In genomic region chr1:93511585-93512350, GRCm38 (mm10) we compare ENCODE assay signal across 8 mouse cellular contexts. TPM values are rescaled to one million over a fixed set of nuclear protein-coding genes. Genes with fewer than 3 reads are reported as not detected.
A peak's percentile ranks its signal among the peaks of the same experiment; 100 is the strongest.
DNase-seq lines count a peak whose midpoint lies in the region; ATAC-seq lines count a peak whose summit lies in the region.

Gene Farp2 (plus strand): TSS chr1:93512079.

- no peaks in the 10 kb centered on the region for H3K27me3 ChIP-seq in forebrain, embryonic 14.5 days (replicated peaks; ENCODE audit: control insufficient read depth, insufficient read depth, low read length)
- no peaks in the 10 kb centered on the region for H3K27me3 ChIP-seq in neural tube, embryonic 15.5 days (replicated peaks)

- WGBS in forebrain, embryonic 14.5 days: under 1% methylated on average over 67 of the region's 71 CpGs
- WGBS in neural tube, embryonic 15.5 days: under 1% methylated on average over 71 of the region's 71 CpGs

- H3K4me2 ChIP-seq in forebrain, embryonic 14.5 days (ENCODE audit: low read length): peak within 1 kb of the TSS; percentile 93
- peak within 1 kb of the TSS; percentile 84 for H3K4me2 ChIP-seq in neural tube, embryonic 15.5 days

- H3K9me3 ChIP-seq in forebrain, embryonic 14.5 days (replicated peaks; ENCODE audit: control insufficient read depth, low read length): no peaks in the 10 kb centered on the region
- no peaks in the 10 kb centered on the region for H3K9me3 ChIP-seq in neural tube, embryonic 15.5 days (replicated peaks)

- H3K4me3 ChIP-seq in forebrain, embryonic 14.5 days (ENCODE audit: low read depth, low read length): peak within 1 kb of the TSS; percentile 67
- H3K4me3 ChIP-seq in neural tube, embryonic 15.5 days (replicated peaks): peak within 1 kb of the TSS; percentile 79

- peaks cover 7% of the 10 kb centered on the region for H3K4me1 ChIP-seq in forebrain, embryonic 14.5 days (ENCODE audit: control insufficient read depth, insufficient read depth, low read length)
- H3K4me1 ChIP-seq in neural tube, embryonic 15.5 days: peaks cover 28% of the 10 kb centered on the region

- H3K36me3 ChIP-seq in forebrain, embryonic 14.5 days (ENCODE audit: control insufficient read depth, insufficient read depth, low read length): peaks cover 26% of the 10 kb centered on the region
- H3K36me3 ChIP-seq in neural tube, embryonic 15.5 days: peaks cover 9% of the 10 kb centered on the region

- H3K27ac ChIP-seq in forebrain, embryonic 14.5 days (ENCODE audit: low read depth, low read length): 0 out of 2 replicates have a peak within 1 kb of the TSS, but pooled peaks have one; percentile 48
- H3K27ac ChIP-seq in neural tube, embryonic 15.5 days (replicated peaks): peak within 1 kb of the TSS; percentile 80

- intact Hi-C loops in heart, postnatal 14 days (cut with DNase I): loop anchor here (2.0 to 5.0 kb wide), 4 partner anchors 33 to 291 kb away; partner anchors contain the start of genes Dtymk, Hdlbp, Ing5 and Pask

- H3K9ac ChIP-seq in forebrain, embryonic 14.5 days (ENCODE audit: low read length): peak within 1 kb of the TSS; percentile 83
- peak within 1 kb of the TSS; percentile 68 for H3K9ac ChIP-seq in neural tube, embryonic 15.5 days (replicated peaks)

- ATAC-seq in forebrain, embryonic 14.5 days: peak; percentile 98
- peak; percentile 96 for ATAC-seq in neural tube, embryonic 15.5 days (ENCODE audit: low FRiP score)

- DNase-seq in ES-CJ7 (ENCODE audit: low read depth, low spot score): peak; percentile 98
- peak; percentile 91 for DNase-seq in cerebellum, adult 11 months
- peak; percentile 95 for DNase-seq in forebrain, embryonic 14.5 days (ENCODE audit: low spot score)
- peak; percentile 95 to 97 for DNase-seq in heart, postnatal 14 days
- peak; percentile 92 for DNase-seq in layer of hippocampus, adult 11-12 months (ENCODE audit: low spot score)
- peak; percentile 98 for DNase-seq in lung, adult 18-20 months
- DNase-seq in testis, postnatal 14 days (ENCODE audit: low spot score): peak; percentile 94

RNA-seq across cellular contexts. Expression of gene Farp2, which starts in this region (rescaled TPM):
- 2.9 and 3.7 TPM in 2 replicates for polyA plus RNA-seq in forebrain, embryonic 14.5 days (2014; fragmentation: Nextera tagmentation; extraction: Ambion mirVana)
- 10 to 100 TPM; 17.3 to 18.9 TPM for total RNA-seq in heart, postnatal 14 days (2021)
- polyA plus RNA-seq in neural tube, embryonic 15.5 days (2015; fragmentation: Nextera tagmentation; extraction: Ambion mirVana): 4.9 and 5.3 TPM in 2 replicates

Comparison
In these comparisons a context has a peak if more than half of its experiments do, and no peak if none do; other contexts are left out.
1. Peak in every context shown above with its lines: DNase-seq, ATAC-seq, H3K4me3 ChIP-seq and H3K27ac ChIP-seq.